Mouse (Mus musculus) G1E (cell line): ENCODE measurements around the gene Sbk3. TPM values are rescaled to one million over a fixed set of nuclear protein-coding genes. Genes with fewer than 3 reads are reported as not detected.
A peak's percentile ranks its signal among the peaks of the same experiment; 100 is the strongest.

ENCODE experiments used
- ATAC-seq: 2 replicates; pipeline ENCODE4 v1.8.0; 2016; ENCODE audit warnings: mild to moderate bottlenecking; ENCODE audit not compliant: insufficient number of reproducible peaks, poor library complexity, low FRiP score, severe bottlenecking; ENCODE audit errors: extremely low read depth
- DNase-seq: peaks from one replicate; pipeline ENCODE4 v3.0.0; 2012; ENCODE audit warnings: low spot score
- H3K27me3 ChIP-seq: 2 replicates; pipeline ENCODE4 v1.6.1; 2012; ENCODE audit warnings: mild to moderate bottlenecking, low read length, inconsistent platforms; ENCODE audit not compliant: insufficient read depth
- H3K36me3 ChIP-seq: replicated peaks from 2 replicates; pipeline ENCODE3; 2012; ENCODE audit warnings: mild to moderate bottlenecking, inconsistent platforms
- H3K4me1 ChIP-seq: 2 replicates; pipeline ENCODE4 v1.6.1; 2012; ENCODE audit warnings: low read depth, low read length, inconsistent platforms, mixed read lengths; ENCODE audit not compliant: insufficient read depth
- H3K4me3 ChIP-seq: 2 replicates; pipeline ENCODE4 v1.5.1; 2012; ENCODE audit warnings: low read depth, mild to moderate bottlenecking, inconsistent platforms, low read length, moderate library complexity, mixed read lengths
- H3K9me3 ChIP-seq: replicated peaks from 2 replicates; pipeline ENCODE4 v1.6.1; 2012; ENCODE audit warnings: inconsistent platforms
- CTCF ChIP-seq: IDR thresholded peaks from 2 replicates; pipeline ENCODE4 v1.5.1; 2012; ENCODE audit warnings: low read depth, low read length, inconsistent platforms, mixed read lengths
- GATA1 ChIP-seq: IDR thresholded peaks from 2 replicates; pipeline ENCODE4 v1.6.1; 2012; ENCODE audit warnings: borderline replicate concordance, low read length, inconsistent platforms, mixed read lengths
- GATA2 ChIP-seq: IDR thresholded peaks from 2 replicates; pipeline ENCODE4 v1.6.1; 2012; ENCODE audit warnings: low read depth, low read length, inconsistent platforms, borderline replicate concordance
- POLR2AphosphoS5 ChIP-seq: IDR thresholded peaks from 2 replicates; pipeline ENCODE4 v1.6.1; 2012; ENCODE audit warnings: low read depth, low read length, inconsistent platforms; ENCODE audit not compliant: insufficient replicate concordance
- TAL1 ChIP-seq: conservative IDR thresholded peaks from 2 replicates; pipeline ENCODE4 v1.6.1; 2012; ENCODE audit warnings: low read depth, low read length, inconsistent platforms, mixed read lengths
- polyA plus RNA-seq: library from polyadenylated mRNA; stranded (reverse); fragments of >175 nt; gene quantifications from 2 replicates; pipeline ENCODE4 v1.2.3, GENCODE M21; 2012
- total RNA-seq, 2 experiments: library from RNA; stranded (forward) in 1 of 2; stranded (reverse) in 1 of 2; fragments of 200-1000 nt in 1 of 2; fragments of >200 nt in 1 of 2; fragmentation: Nextera tagmentation in 1 of 2; gene quantifications; 2 replicates each; pipeline ENCODE4 v1.2.3; 2014 to 2017

Sbk3 gene
- total and polyA plus RNA-seq, 3 experiments: 0.11 TPM; not detected in 2

DNA sequence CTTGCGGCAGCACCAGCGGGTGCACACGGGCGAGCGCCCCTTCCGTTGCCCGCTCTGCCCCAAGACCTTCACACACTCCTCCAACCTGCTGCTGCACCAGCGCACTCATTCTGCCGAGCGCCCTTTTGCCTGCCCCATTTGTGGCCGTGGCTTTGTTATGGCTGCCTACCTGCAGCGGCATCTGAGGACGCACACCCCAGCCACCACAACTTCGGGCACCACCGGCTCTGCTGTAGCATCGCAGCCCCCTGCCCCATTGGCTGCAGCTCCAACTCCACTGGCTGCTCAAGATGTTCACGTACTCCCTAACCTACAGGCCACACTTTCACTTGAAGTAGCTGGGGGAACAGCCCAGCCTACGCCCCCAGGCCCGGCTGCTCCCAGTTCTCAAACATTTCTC is 50.5 kb downstream of the Sbk3 start:
- peaks cover 6% of the 10 kb centered on the region; the same call in 1 of the 2 replicates for H3K9me3 ChIP-seq
- DNase-seq (no peak), ATAC-seq (no peak)
- peaks cover 14% of the 10 kb centered on the region; the same call in 1 of the 2 replicates for H3K27me3 ChIP-seq
- H3K4me3 ChIP-seq: no peak overlapping the region; the same call in 1 of the 2 replicates
- peaks cover 51% of the 10 kb centered on the region for H3K4me1 ChIP-seq
- TF ChIP-seq POLR2AphosphoS5 (no peak), GATA1 (no peak), CTCF (no peak), TAL1 (no peak), GATA2 (no peak)
- H3K36me3 ChIP-seq: peaks cover 56% of the 10 kb centered on the region

- ATAC-seq (no peak), DNase-seq (no peak)
- Histone ChIP-seq H3K4me1 (peaks cover 51% of the 10 kb centered on the region), H3K9me3 (peaks cover 6% of the 10 kb centered on the region; the same call in 1 of the 2 replicates), H3K36me3 (peaks cover 56% of the 10 kb centered on the region), H3K27me3 (peaks cover 12% of the 10 kb centered on the region; the same call in 1 of the 2 replicates), H3K4me3 (no peak overlapping the region; the same call in 1 of the 2 replicates)
- TF ChIP-seq CTCF (no peak), GATA2 (no peak), POLR2AphosphoS5 (no peak), TAL1 (no peak), GATA1 (no peak)
Measured at GRCm38 (mm10) chr7:4919971-4920370, 51.0 kb downstream of the Sbk3 start.

DNA sequence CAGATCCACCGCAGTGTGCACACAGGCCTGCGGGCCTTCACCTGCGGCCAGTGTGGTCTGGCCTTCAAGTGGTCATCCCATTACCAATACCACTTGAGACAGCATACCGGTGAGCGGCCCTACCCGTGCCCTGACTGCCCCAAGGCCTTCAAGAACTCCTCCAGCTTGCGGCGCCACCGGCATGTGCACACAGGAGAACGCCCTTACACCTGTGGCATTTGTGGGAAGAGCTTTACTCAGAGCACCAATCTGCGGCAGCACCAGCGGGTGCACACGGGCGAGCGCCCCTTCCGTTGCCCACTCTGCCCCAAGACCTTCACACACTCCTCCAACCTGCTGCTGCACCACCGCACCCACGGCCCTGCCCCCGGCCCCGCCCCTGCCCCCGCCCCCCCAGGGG is 51.9 kb downstream of the Sbk3 start:
- DNase-seq: no peak
- ATAC-seq: no peak
- peaks cover 6% of the 10 kb centered on the region; the same call in 1 of the 2 replicates for H3K9me3 ChIP-seq
- no peak for TF ChIP-seq CTCF
- TF ChIP-seq TAL1: no peak
- no peak for TF ChIP-seq GATA1
- no peak for TF ChIP-seq POLR2AphosphoS5
- no peak for TF ChIP-seq GATA2
- no peak overlapping the region for H3K4me3 ChIP-seq
- H3K36me3 ChIP-seq: peaks cover 56% of the 10 kb centered on the region
- H3K4me1 ChIP-seq: peaks cover 50% of the 10 kb centered on the region
- peaks cover 8% of the 10 kb centered on the region; the same call in 1 of the 2 replicates for H3K27me3 ChIP-seq

DNA sequence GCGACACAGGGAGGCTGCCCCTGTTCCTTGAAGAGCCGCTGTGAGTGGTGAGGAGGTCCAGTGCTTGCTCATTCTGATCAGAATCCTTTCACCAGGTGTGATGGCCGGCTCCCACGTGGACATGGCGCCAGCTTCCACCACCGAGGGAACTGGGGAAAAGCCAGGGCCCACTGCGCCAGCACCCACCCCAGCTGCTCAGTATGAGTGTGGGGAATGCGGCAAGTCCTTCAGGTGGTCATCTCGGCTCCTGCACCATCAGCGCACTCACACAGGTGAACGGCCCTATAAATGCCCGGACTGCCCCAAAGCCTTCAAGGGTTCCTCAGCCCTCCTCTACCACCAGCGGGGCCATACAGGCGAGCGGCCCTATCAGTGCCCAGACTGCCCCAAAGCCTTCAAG is 52.3 kb downstream of the Sbk3 start:
- no peak overlapping the region for H3K4me3 ChIP-seq
- peaks cover 6% of the 10 kb centered on the region; the same call in 1 of the 2 replicates for H3K9me3 ChIP-seq
- DNase-seq (no peak), ATAC-seq (no peak)
- H3K4me1 ChIP-seq: peaks cover 52% of the 10 kb centered on the region
- H3K27me3 ChIP-seq: peaks cover 4% of the 10 kb centered on the region; the same call in 1 of the 2 replicates
- peaks cover 56% of the 10 kb centered on the region for H3K36me3 ChIP-seq
- TF ChIP-seq GATA2 (no peak), GATA1 (no peak), TAL1 (no peak), CTCF (no peak), POLR2AphosphoS5 (no peak)

- peaks cover 6% of the 10 kb centered on the region; the same call in 1 of the 2 replicates for H3K9me3 ChIP-seq
- DNase-seq: no peak
- TF ChIP-seq GATA2 (no peak), POLR2AphosphoS5 (no peak), TAL1 (no peak), GATA1 (no peak), CTCF (no peak)
- peaks cover 2% of the 10 kb centered on the region; the same call in 1 of the 2 replicates for H3K27me3 ChIP-seq
- ATAC-seq: no peak
- H3K4me1 ChIP-seq: peaks cover 45% of the 10 kb centered on the region
- H3K4me3 ChIP-seq: no peak overlapping the region
- peaks cover 56% of the 10 kb centered on the region for H3K36me3 ChIP-seq
Measured at GRCm38 (mm10) chr7:4917494-4917893, 53.5 kb downstream of the Sbk3 start.

DNA sequence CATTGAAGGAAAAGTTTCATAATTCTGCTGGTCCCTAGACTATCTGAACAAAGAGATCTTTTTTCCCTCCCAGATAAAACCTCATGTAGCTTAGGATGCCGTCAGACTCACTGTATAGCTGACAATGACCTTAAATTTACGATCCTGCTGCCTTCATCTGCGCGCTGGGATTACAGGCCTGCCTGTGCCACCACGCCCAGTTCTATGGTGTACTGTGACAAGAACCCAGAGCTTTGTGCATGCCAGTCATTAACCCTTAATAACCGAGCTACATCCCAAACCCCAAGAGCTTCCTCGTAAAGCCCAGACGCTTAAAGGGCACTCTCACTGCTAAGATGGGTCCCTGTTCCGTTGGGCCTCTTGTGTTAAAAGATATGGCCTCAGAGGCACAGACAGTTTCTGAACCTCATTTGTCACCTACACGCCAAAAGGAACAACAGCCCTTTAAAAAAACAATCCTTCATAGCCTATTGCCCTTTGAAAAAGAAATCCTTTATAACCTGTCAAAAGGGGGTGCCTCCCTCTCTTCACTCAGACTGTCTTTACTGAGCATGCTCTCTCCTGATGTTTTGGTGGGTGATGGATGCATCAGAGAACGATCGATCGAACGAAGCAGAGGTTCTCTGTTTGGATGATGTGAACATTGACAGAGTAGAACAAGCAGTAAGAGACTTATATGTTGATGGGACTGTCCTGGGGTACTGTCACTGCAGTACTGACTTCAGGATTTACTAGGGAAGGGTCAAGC is 55.1 kb downstream of the Sbk3 start:
- H3K36me3 ChIP-seq: peaks cover 48% of the 10 kb centered on the region
- no peak for DNase-seq
- H3K4me3 ChIP-seq: peak overlapping the region; percentile 74
- TF ChIP-seq POLR2AphosphoS5: no peak
- no peak for TF ChIP-seq TAL1
- TF ChIP-seq CTCF: no peak
- TF ChIP-seq GATA1: no peak
- H3K27me3 ChIP-seq: no peaks in the 10 kb centered on the region; the same call in 1 of the 2 replicates
- peaks cover 6% of the 10 kb centered on the region; the same call in 1 of the 2 replicates for H3K9me3 ChIP-seq
- peaks cover 44% of the 10 kb centered on the region for H3K4me1 ChIP-seq
- ATAC-seq: peak; percentile 35

Other genes starting within 250 kb of the Sbk3 start
Only the 20 nearest of the 33 such genes appear.
- gene Shisa7, start 126.5 kb downstream of the Sbk3 start, total RNA-seq (2014; fragmentation: Nextera tagmentation): not detected in 2 replicates
- 0.06 and 0.22 TPM in 2 replicates for gene Shisa7, start 126.5 kb downstream of the Sbk3 start, total RNA-seq (2017)
- gene Shisa7, start 126.5 kb downstream of the Sbk3 start, polyA plus RNA-seq: not detected in 2 replicates
- 7.6 and 9.1 TPM in 2 replicates for gene Isoc2b, start 100.9 kb downstream of the Sbk3 start, total RNA-seq (2014; fragmentation: Nextera tagmentation)
- gene Isoc2b, start 100.9 kb downstream of the Sbk3 start, total RNA-seq (2017): 34.4 and 40.1 TPM in 2 replicates
- gene Isoc2b, start 100.9 kb downstream of the Sbk3 start, polyA plus RNA-seq: 5.3 and 8.1 TPM in 2 replicates
- gene Isoc2a, start 94.0 kb downstream of the Sbk3 start, total RNA-seq (2014; fragmentation: Nextera tagmentation): 1.9 and 3.4 TPM in 2 replicates
- 7.5 and 10.4 TPM in 2 replicates for gene Isoc2a, start 94.0 kb downstream of the Sbk3 start, total RNA-seq (2017)
- gene Isoc2a, start 94.0 kb downstream of the Sbk3 start, polyA plus RNA-seq: 6.3 and 16.2 TPM in 2 replicates
- not detected in 2 replicates for gene Gm36210, start 64.7 kb downstream of the Sbk3 start, total RNA-seq (2014; fragmentation: Nextera tagmentation)
- not detected in 2 replicates for gene Gm36210, start 64.7 kb downstream of the Sbk3 start, total RNA-seq (2017)
- not detected in 2 replicates for gene Gm36210, start 64.7 kb downstream of the Sbk3 start, polyA plus RNA-seq
- gene Zfp628, start 56.0 kb downstream of the Sbk3 start, total RNA-seq (2014; fragmentation: Nextera tagmentation): 13.9 and 15.2 TPM in 2 replicates
- gene Zfp628, start 56.0 kb downstream of the Sbk3 start, total RNA-seq (2017): 1.6 and 1.8 TPM in 2 replicates
- gene Zfp628, start 56.0 kb downstream of the Sbk3 start, polyA plus RNA-seq: 35.7 and 39.5 TPM in 2 replicates
- gene Nat14, start 49.1 kb downstream of the Sbk3 start, total RNA-seq (2014; fragmentation: Nextera tagmentation): 2.0 and 3.6 TPM in 2 replicates
- 0.41 and 1.1 TPM in 2 replicates for gene Nat14, start 49.1 kb downstream of the Sbk3 start, total RNA-seq (2017)
- 0.85 and 1.2 TPM in 2 replicates for gene Nat14, start 49.1 kb downstream of the Sbk3 start, polyA plus RNA-seq
- gene Ssc5d, start 45.4 kb downstream of the Sbk3 start, total RNA-seq (2014; fragmentation: Nextera tagmentation): 0.15 TPM in 1 of 2 replicates, not detected in the other
- gene Ssc5d, start 45.4 kb downstream of the Sbk3 start, total RNA-seq (2017): 0.05 TPM in 1 of 2 replicates, not detected in the other
- 0.02 and 0.08 TPM in 2 replicates for gene Ssc5d, start 45.4 kb downstream of the Sbk3 start, polyA plus RNA-seq
- gene Sbk2, start 6.8 kb downstream of the Sbk3 start, total RNA-seq (2014; fragmentation: Nextera tagmentation): not detected in 2 replicates
- 0.06 and 0.11 TPM in 2 replicates for gene Sbk2, start 6.8 kb downstream of the Sbk3 start, total RNA-seq (2017)
- gene Sbk2, start 6.8 kb downstream of the Sbk3 start, polyA plus RNA-seq: not detected in 2 replicates
- 9.9 TPM in 1 of 2 replicates, not detected in the other for gene Zfp579, start 25.0 kb upstream of the Sbk3 start, total RNA-seq (2014; fragmentation: Nextera tagmentation)
- 0.71 and 0.87 TPM in 2 replicates for gene Zfp579, start 25.0 kb upstream of the Sbk3 start, total RNA-seq (2017)
- 4.1 and 4.2 TPM in 2 replicates for gene Zfp579, start 25.0 kb upstream of the Sbk3 start, polyA plus RNA-seq
- 9.1 and 11.4 TPM in 2 replicates for gene Zfp524, start 43.2 kb upstream of the Sbk3 start, total RNA-seq (2014; fragmentation: Nextera tagmentation)
- 8.9 and 12.3 TPM in 2 replicates for gene Zfp524, start 43.2 kb upstream of the Sbk3 start, total RNA-seq (2017)
- 37.2 and 38.9 TPM in 2 replicates for gene Zfp524, start 43.2 kb upstream of the Sbk3 start, polyA plus RNA-seq
- 53.4 and 54.4 TPM in 2 replicates for gene Fiz1, start 43.5 kb upstream of the Sbk3 start, total RNA-seq (2014; fragmentation: Nextera tagmentation)
- 22.2 and 23.6 TPM in 2 replicates for gene Fiz1, start 43.5 kb upstream of the Sbk3 start, total RNA-seq (2017)
- gene Fiz1, start 43.5 kb upstream of the Sbk3 start, polyA plus RNA-seq: 52.7 and 66.6 TPM in 2 replicates
- gene Gm44973, start 44.3 kb upstream of the Sbk3 start, total RNA-seq (2014; fragmentation: Nextera tagmentation): 6.7 TPM in 1 of 2 replicates, not detected in the other
- gene Gm44973, start 44.3 kb upstream of the Sbk3 start, total RNA-seq (2017): not detected in 2 replicates
- gene Gm44973, start 44.3 kb upstream of the Sbk3 start, polyA plus RNA-seq: not detected in 2 replicates
- 50.6 and 54.8 TPM in 2 replicates for gene Zfp865, start 49.2 kb upstream of the Sbk3 start, total RNA-seq (2014; fragmentation: Nextera tagmentation)
- 17.5 and 19.9 TPM in 2 replicates for gene Zfp865, start 49.2 kb upstream of the Sbk3 start, total RNA-seq (2017)
- gene Zfp865, start 49.2 kb upstream of the Sbk3 start, polyA plus RNA-seq: 121 and 146 TPM in 2 replicates
- 1.7 TPM in 1 of 2 replicates, not detected in the other for gene Ccdc106, start 49.4 kb upstream of the Sbk3 start, total RNA-seq (2014; fragmentation: Nextera tagmentation)
- gene Ccdc106, start 49.4 kb upstream of the Sbk3 start, total RNA-seq (2017): 0.23 TPM in 1 of 2 replicates, not detected in the other
- gene Ccdc106, start 49.4 kb upstream of the Sbk3 start, polyA plus RNA-seq: 0.13 and 0.21 TPM in 2 replicates
- 1.2 and 2.4 TPM in 2 replicates for gene 4632433K11Rik, start 63.0 kb upstream of the Sbk3 start, total RNA-seq (2014; fragmentation: Nextera tagmentation)
- gene 4632433K11Rik, start 63.0 kb upstream of the Sbk3 start, total RNA-seq (2017): 0.98 TPM in 1 of 2 replicates, not detected in the other
- gene 4632433K11Rik, start 63.0 kb upstream of the Sbk3 start, polyA plus RNA-seq: not detected in 2 replicates
- 1.7 and 2.5 TPM in 2 replicates for gene Zfp784, start 67.3 kb upstream of the Sbk3 start, total RNA-seq (2014; fragmentation: Nextera tagmentation)
- gene Zfp784, start 67.3 kb upstream of the Sbk3 start, total RNA-seq (2017): 2.7 and 2.8 TPM in 2 replicates
- 1.3 and 1.6 TPM in 2 replicates for gene Zfp784, start 67.3 kb upstream of the Sbk3 start, polyA plus RNA-seq
- gene Zfp580, start 80.4 kb upstream of the Sbk3 start, total RNA-seq (2014; fragmentation: Nextera tagmentation): 1.1 and 1.8 TPM in 2 replicates
- 0.44 TPM in 1 of 2 replicates, not detected in the other for gene Zfp580, start 80.4 kb upstream of the Sbk3 start, total RNA-seq (2017)
- 2.8 and 4.1 TPM in 2 replicates for gene Zfp580, start 80.4 kb upstream of the Sbk3 start, polyA plus RNA-seq
- 166 and 208 TPM in 2 replicates for gene U2af2, start 91.0 kb upstream of the Sbk3 start, total RNA-seq (2014; fragmentation: Nextera tagmentation)
- gene U2af2, start 91.0 kb upstream of the Sbk3 start, total RNA-seq (2017): 261 and 292 TPM in 2 replicates
- 480 and 545 TPM in 2 replicates for gene U2af2, start 91.0 kb upstream of the Sbk3 start, polyA plus RNA-seq
- 134 and 152 TPM in 2 replicates for gene Epn1, start 109.1 kb upstream of the Sbk3 start, total RNA-seq (2014; fragmentation: Nextera tagmentation)
- 79.5 and 85.2 TPM in 2 replicates for gene Epn1, start 109.1 kb upstream of the Sbk3 start, total RNA-seq (2017)
- gene Epn1, start 109.1 kb upstream of the Sbk3 start, polyA plus RNA-seq: 720 and 931 TPM in 2 replicates
- not detected in 2 replicates for gene Rfpl4, start 145.8 kb upstream of the Sbk3 start, total RNA-seq (2014; fragmentation: Nextera tagmentation)
- not detected in 2 replicates for gene Rfpl4, start 145.8 kb upstream of the Sbk3 start, total RNA-seq (2017)
- gene Rfpl4, start 145.8 kb upstream of the Sbk3 start, polyA plus RNA-seq: not detected in 2 replicates